Mouse (Mus musculus): ENCODE results near the gene Sh3pxd2a.

Gene Sh3pxd2a

GRCm38 (mm10) chr19:47306128-47306916 is 157.9 kb downstream of the Sh3pxd2a start:
- DNase-seq = no peak

GRCm38 (mm10) chr19:47305401-47305800 is 158.8 kb downstream of the Sh3pxd2a start:
- no peak for DNase-seq

GRCm38 (mm10) chr19:47304170-47304745 is 159.9 kb downstream of the Sh3pxd2a start:
- no peak for DNase-seq

GRCm38 (mm10) chr19:47303128-47303527 is 161.1 kb downstream of the Sh3pxd2a start:
- DNase-seq = no peak

- DNase-seq = no peak
These were observed 161.9 kb downstream of the Sh3pxd2a start for GRCm38 (mm10) chr19:47302191-47302852.

GRCm38 (mm10) chr19:47301303-47302190 is 162.7 kb downstream of the Sh3pxd2a start:
- no peak for DNase-seq

- no peak for DNase-seq
These were observed 166.1 kb downstream of the Sh3pxd2a start for GRCm38 (mm10) chr19:47298100-47298499.

GRCm38 (mm10) chr19:47292451-47292951 is 171.7 kb downstream of the Sh3pxd2a start:
- no peak for DNase-seq

- no peak for DNase-seq
These were observed 172.7 kb downstream of the Sh3pxd2a start for GRCm38 (mm10) chr19:47291307-47292080.

- no peak for DNase-seq
These were observed 177.2 kb downstream of the Sh3pxd2a start for GRCm38 (mm10) chr19:47286886-47287450.

- no peak for DNase-seq
These were observed 178.6 kb downstream of the Sh3pxd2a start for GRCm38 (mm10) chr19:47285581-47285980.

GRCm38 (mm10) chr19:47282688-47283215 is 181.4 kb downstream of the Sh3pxd2a start:
- DNase-seq = no peak

- DNase-seq = no peak
These were observed 182.1 kb downstream of the Sh3pxd2a start for GRCm38 (mm10) chr19:47282050-47282454.

- DNase-seq = no peak
These were observed 183.3 kb downstream of the Sh3pxd2a start for GRCm38 (mm10) chr19:47280894-47281293.

GRCm38 (mm10) chr19:47279788-47280532 is 184.2 kb downstream of the Sh3pxd2a start:
- no peak for DNase-seq

GRCm38 (mm10) chr19:47279372-47279771 is 184.8 kb downstream of the Sh3pxd2a start:
- DNase-seq = no peak

GRCm38 (mm10) chr19:47276730-47277129 is 187.5 kb downstream of the Sh3pxd2a start:
- no peak for DNase-seq

- DNase-seq = no peak
These were observed 193.7 kb downstream of the Sh3pxd2a start for GRCm38 (mm10) chr19:47270520-47270919.

GRCm38 (mm10) chr19:47269729-47270128 is 194.5 kb downstream of the Sh3pxd2a start:
- DNase-seq = no peak

GRCm38 (mm10) chr19:47267066-47267465 is 197.1 kb downstream of the Sh3pxd2a start:
- DNase-seq = no peak

Data from liver (tissue).